Mouse (Mus musculus) myocyte (in vitro differentiated cells): ENCODE results near the gene Flt3.

Experiments
- POLR2A ChIP-seq: IDR thresholded peaks from one replicate; pipeline ENCODE4 v1.6.1; 2011; ENCODE audit warnings: low read depth, mild to moderate bottlenecking, control low read depth, moderate library complexity; ENCODE audit not compliant: insufficient read length
- REST ChIP-seq: IDR thresholded peaks from one replicate; pipeline ENCODE4 v1.6.1; 2011; ENCODE audit warnings: mild to moderate bottlenecking, control low read depth, moderate library complexity; ENCODE audit not compliant: insufficient read depth, insufficient read length

DNA sequence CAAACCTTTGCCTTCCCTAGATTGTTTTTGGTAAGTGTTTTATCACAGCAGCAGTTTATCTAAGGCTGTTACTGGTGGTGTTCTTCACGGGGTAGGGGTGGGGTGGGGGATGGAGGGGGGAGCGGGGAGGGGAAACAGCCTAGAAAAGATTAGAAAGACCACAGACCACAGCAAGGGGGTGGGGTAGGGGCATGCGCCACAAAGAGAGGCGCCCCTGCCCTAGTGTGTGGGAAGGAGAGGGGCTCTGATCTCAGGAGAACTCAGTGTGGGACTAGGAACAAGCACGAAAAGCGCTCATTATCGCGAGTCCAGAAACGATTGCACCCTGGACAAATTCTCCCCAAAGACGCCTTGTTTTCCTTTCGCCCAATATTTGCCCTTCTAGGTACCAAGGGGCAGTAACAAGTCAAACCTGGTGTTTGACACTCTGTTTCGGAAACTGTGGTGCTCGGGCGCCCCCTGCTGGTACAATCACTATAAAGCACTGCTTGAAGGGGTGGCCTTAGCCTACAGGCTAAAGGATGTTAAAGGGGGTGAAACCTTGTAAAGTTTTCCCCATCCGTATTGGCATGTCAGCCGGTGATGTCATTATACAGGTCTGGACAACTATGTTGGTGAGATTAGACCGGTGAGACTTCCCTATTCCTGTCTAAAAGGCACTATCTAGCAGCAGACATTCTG lies 76.9 kb downstream of the Flt3 start:
- TF ChIP-seq POLR2A (no peak), REST (no peak)
